Mouse (Mus musculus) brain, embryonic 14.5 days (tissue): ENCODE measurements around the gene Flrt2.

Experiments
- CTCF ChIP-seq: fragments of 200-500 bp; IDR thresholded peaks from 2 replicates; pipeline ENCODE4 v1.5.1; 2012; ENCODE audit warnings: inconsistent platforms, mild to moderate bottlenecking, moderate library complexity, borderline replicate concordance; ENCODE audit not compliant: insufficient read depth, insufficient read length; ENCODE audit errors: extremely low read depth
- POLR2A ChIP-seq: fragments of 200-500 bp; IDR thresholded peaks from 2 replicates; pipeline ENCODE4 v1.6.1; 2012; ENCODE audit warnings: mild to moderate bottlenecking, inconsistent platforms, borderline replicate concordance; ENCODE audit not compliant: poor library complexity, insufficient read depth, insufficient read length, severe bottlenecking; ENCODE audit errors: extremely low read depth

DNA sequence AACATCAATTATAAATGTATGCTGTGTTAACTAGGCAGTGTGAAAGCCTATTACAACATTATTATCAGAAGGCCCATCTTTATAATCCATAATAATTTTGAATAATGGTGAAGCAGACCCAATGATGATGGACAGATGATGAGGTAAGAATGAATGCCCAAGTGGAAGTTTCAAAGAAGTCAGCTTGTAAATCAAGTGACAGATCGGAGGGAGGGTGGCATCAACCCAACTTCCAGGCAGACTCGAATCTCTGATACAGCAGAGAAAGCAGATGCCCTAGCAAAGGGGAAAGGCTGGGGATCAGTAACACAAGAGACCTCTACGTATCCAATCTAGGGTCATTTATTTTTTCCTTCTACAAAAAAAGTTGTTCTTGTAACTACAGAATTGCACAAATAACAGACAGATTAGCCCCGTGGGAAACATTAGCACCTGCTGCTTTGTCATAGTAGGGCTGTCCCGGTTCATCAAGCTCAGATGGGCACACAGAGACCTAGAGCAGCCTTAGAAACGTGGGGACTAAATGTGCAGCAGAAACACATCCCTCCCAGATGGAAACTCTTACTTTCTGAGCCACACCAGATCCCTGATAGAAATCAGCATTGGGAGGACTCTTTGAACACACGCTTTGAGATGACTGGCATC lies 46.6 kb downstream of the Flrt2 start:
- TF ChIP-seq POLR2A (no peak), CTCF (no peak)
